Mouse (Mus musculus) splenic B cell, adult 2 months (primary cell): Measurements from ENCODE around the gene Atg4c.

Experiments used
- DNase-seq: peaks from one replicate; pipeline ENCODE4 v3.0.0-alpha.2; 2011; ENCODE audit warnings: low read depth, low spot score
- H3K27me3 ChIP-seq: 2 replicates; pipeline ENCODE4 v1.6.1; 2012; ENCODE audit warnings: mild to moderate bottlenecking, low read length, moderate library complexity, mixed read lengths; ENCODE audit not compliant: control insufficient read depth, poor library complexity, insufficient read depth, severe bottlenecking
- H3K36me3 ChIP-seq: 2 replicates; pipeline ENCODE4 v1.6.1; 2012; ENCODE audit warnings: mild to moderate bottlenecking, low read length, moderate library complexity, mixed read lengths; ENCODE audit not compliant: control insufficient read depth, poor library complexity, insufficient read depth, severe bottlenecking

Atg4c gene

GRCm38 (mm10) chr4:99266843-99267445 is 73.2 kb downstream of the Atg4c start:
- no peaks in the 10 kb centered on the region for H3K36me3 ChIP-seq
- DNase-seq: no peak
- H3K27me3 ChIP-seq: no peaks in the 10 kb centered on the region

- no peak for DNase-seq
- Histone ChIP-seq H3K36me3 (no peaks in the 10 kb centered on the region), H3K27me3 (no peaks in the 10 kb centered on the region)
These were observed 79.1 kb downstream of the Atg4c start for GRCm38 (mm10) chr4:99272860-99273259.

GRCm38 (mm10) chr4:99273466-99273865 is 79.7 kb downstream of the Atg4c start:
- Histone ChIP-seq H3K36me3 (no peaks in the 10 kb centered on the region), H3K27me3 (no peaks in the 10 kb centered on the region)
- no peak for DNase-seq

GRCm38 (mm10) chr4:99273979-99274378 is 80.2 kb downstream of the Atg4c start:
- Histone ChIP-seq H3K36me3 (no peaks in the 10 kb centered on the region), H3K27me3 (no peaks in the 10 kb centered on the region)
- DNase-seq: no peak

GRCm38 (mm10) chr4:99278876-99279275 is 85.1 kb downstream of the Atg4c start:
- H3K27me3 ChIP-seq: no peaks in the 10 kb centered on the region
- H3K36me3 ChIP-seq: no peaks in the 10 kb centered on the region
- DNase-seq: no peak

GRCm38 (mm10) chr4:99281711-99282110 is 88.0 kb downstream of the Atg4c start:
- no peaks in the 10 kb centered on the region for H3K27me3 ChIP-seq
- DNase-seq: no peak
- H3K36me3 ChIP-seq: no peaks in the 10 kb centered on the region

- DNase-seq: no peak
- Histone ChIP-seq H3K36me3 (no peaks in the 10 kb centered on the region), H3K27me3 (no peaks in the 10 kb centered on the region)
These were observed 95.6 kb downstream of the Atg4c start for GRCm38 (mm10) chr4:99289286-99289685.

GRCm38 (mm10) chr4:99298676-99299075 is 104.9 kb downstream of the Atg4c start:
- Histone ChIP-seq H3K27me3 (no peaks in the 10 kb centered on the region), H3K36me3 (no peaks in the 10 kb centered on the region)
- DNase-seq: peak; percentile 57

GRCm38 (mm10) chr4:99304793-99305192 is 111.1 kb downstream of the Atg4c start:
- no peaks in the 10 kb centered on the region for H3K27me3 ChIP-seq
- no peaks in the 10 kb centered on the region for H3K36me3 ChIP-seq
- DNase-seq: no peak
